Mouse (Mus musculus) MEL (cell line): Measurements from ENCODE around the gene Tas1r2. TPM values are rescaled to one million over a fixed set of nuclear protein-coding genes. Genes with fewer than 3 reads are reported as not detected.

Experiments used
- DNase-seq: peaks from one replicate; pipeline ENCODE4 v3.0.0; 2011; ENCODE audit warnings: low read depth, low spot score
- H3K27ac ChIP-seq: 2 replicates; pipeline ENCODE4 v1.5.1; 2012; ENCODE audit warnings: low read depth, mild to moderate bottlenecking, control low read depth, low read length, moderate library complexity; ENCODE audit not compliant: control insufficient read depth
- H3K27me3 ChIP-seq, 2 experiments: fragments of 150-350 bp in 1 of 2; sonication (generic) in 1 of 2; 2 replicates each; pipeline ENCODE4 v1.6.1; 2012; ENCODE audit warnings: low read length in 2 of 2, mild to moderate bottlenecking in 2 of 2, improper control_type of control experiment in 1 of 2, moderate library complexity in 1 of 2; ENCODE audit not compliant: insufficient read depth in 2 of 2, control insufficient read depth in 1 of 2
- H3K36me3 ChIP-seq, 2 experiments: 2 replicates each; pipeline ENCODE4 v1.6.1; 2012 to 2014; ENCODE audit warnings: low read length in 2 of 2, improper control_type of control experiment in 1 of 2, inconsistent platforms in 1 of 2, mild to moderate bottlenecking in 1 of 2; ENCODE audit not compliant: insufficient read depth in 2 of 2, control insufficient read depth in 1 of 2
- H3K4me1 ChIP-seq, 2 experiments: fragments of 150-350 bp in 1 of 2; sonication (generic) in 1 of 2; 2 replicates each; pipeline ENCODE4 v1.6.1; 2012; ENCODE audit warnings: low read length in 2 of 2, improper control_type of control experiment in 1 of 2, mild to moderate bottlenecking in 1 of 2; ENCODE audit not compliant: insufficient read depth in 2 of 2, control insufficient read depth in 1 of 2
- H3K4me3 ChIP-seq, 2 experiments: fragments of 150-350 bp in 1 of 2; sonication (generic) in 1 of 2; 2 replicates each; pipeline ENCODE4 v1.5.1; 2012; ENCODE audit warnings: low read depth in 2 of 2, low read length in 2 of 2, mild to moderate bottlenecking in 2 of 2, moderate library complexity in 2 of 2, control low read depth in 1 of 2, improper control_type of control experiment in 1 of 2; ENCODE audit not compliant: control insufficient read depth in 1 of 2, insufficient read depth in 1 of 2
- H3K79me2 ChIP-seq: 2 replicates; pipeline ENCODE4 v1.6.1; 2012; ENCODE audit warnings: mild to moderate bottlenecking, low read length, moderate library complexity; ENCODE audit not compliant: control insufficient read depth, poor library complexity, insufficient read depth
- H3K9ac ChIP-seq: 2 replicates; pipeline ENCODE4 v1.6.1; 2012; ENCODE audit warnings: low read depth, mild to moderate bottlenecking, control low read depth, low read length, moderate library complexity; ENCODE audit not compliant: control insufficient read depth, poor library complexity, severe bottlenecking
- H3K9me3 ChIP-seq: fragments of 150-350 bp; sonication (generic); replicated peaks from 2 replicates; pipeline ENCODE4 v1.6.1; 2012; ENCODE audit warnings: mild to moderate bottlenecking, low read length, improper control_type of control experiment, moderate library complexity; ENCODE audit not compliant: insufficient read depth
- BHLHE40 ChIP-seq: IDR thresholded peaks from 2 replicates; pipeline ENCODE4 v1.6.1; 2012; ENCODE audit warnings: low read depth, mild to moderate bottlenecking, inconsistent platforms, low read length, improper control_type of control experiment, borderline replicate concordance
- CTCF ChIP-seq, 3 experiments: IDR thresholded peaks in 2 of 3; conservative IDR thresholded peaks in 1 of 3; 2 replicates each; pipeline ENCODE4 v1.5.1; 2011 to 2012; ENCODE audit warnings: low read length in 3 of 3, low read depth in 2 of 3, mild to moderate bottlenecking in 2 of 3, improper control_type of control experiment in 1 of 3, inconsistent platforms in 1 of 3, mixed read lengths in 1 of 3, moderate library complexity in 1 of 3; ENCODE audit not compliant: control insufficient read depth in 1 of 3, insufficient read depth in 1 of 3, poor library complexity in 1 of 3, severe bottlenecking in 1 of 3
- GABPA ChIP-seq: IDR thresholded peaks from 2 replicates; pipeline ENCODE4 v1.6.1; 2012; ENCODE audit warnings: low read depth, mild to moderate bottlenecking, inconsistent platforms, low read length, improper control_type of control experiment, moderate library complexity
- MAFK ChIP-seq: IDR thresholded peaks from 2 replicates; pipeline ENCODE4 v1.6.1; 2011; ENCODE audit warnings: low read depth, mild to moderate bottlenecking, low read length, improper control_type of control experiment, borderline replicate concordance
- MAX ChIP-seq: IDR thresholded peaks from 2 replicates; pipeline ENCODE4 v1.6.1; 2011; ENCODE audit warnings: low read length, improper control_type of control experiment
- MXI1 ChIP-seq: IDR thresholded peaks from 2 replicates; pipeline ENCODE4 v1.6.1; 2011; ENCODE audit warnings: mild to moderate bottlenecking, low read depth, low read length, improper control_type of control experiment
- MYC ChIP-seq: IDR thresholded peaks from 2 replicates; pipeline ENCODE4 v1.6.1; 2011; ENCODE audit warnings: low read depth, mild to moderate bottlenecking, low read length, improper control_type of control experiment, moderate library complexity
- NRF1 ChIP-seq: IDR thresholded peaks from 2 replicates; pipeline ENCODE4 v1.6.1; 2014; ENCODE audit warnings: low read depth, mild to moderate bottlenecking, inconsistent platforms, low read length, improper control_type of control experiment, moderate library complexity; ENCODE audit not compliant: poor library complexity, insufficient read depth, severe bottlenecking
- POLR2A ChIP-seq, 2 experiments: IDR thresholded peaks; 2 replicates each; pipeline ENCODE4 v1.6.1; 2011 to 2012; ENCODE audit warnings: low read length in 2 of 2, mild to moderate bottlenecking in 2 of 2, control low read depth in 1 of 2, improper control_type of control experiment in 1 of 2, low read depth in 1 of 2, moderate library complexity in 1 of 2; ENCODE audit not compliant: control insufficient read depth in 1 of 2, insufficient read depth in 1 of 2, poor library complexity in 1 of 2
- POLR2AphosphoS5 ChIP-seq: IDR thresholded peaks from 2 replicates; pipeline ENCODE4 v1.6.1; 2012; ENCODE audit warnings: low read depth, borderline replicate concordance, mild to moderate bottlenecking, inconsistent platforms, low read length, moderate library complexity, mixed read lengths
- RAD21 ChIP-seq: IDR thresholded peaks from 2 replicates; pipeline ENCODE4 v1.6.1; 2011; ENCODE audit warnings: mild to moderate bottlenecking, low read depth, low read length, improper control_type of control experiment
- RCOR1 ChIP-seq: IDR thresholded peaks from 2 replicates; pipeline ENCODE4 v1.6.1; 2012; ENCODE audit warnings: low read depth, mild to moderate bottlenecking, inconsistent platforms, low read length, improper control_type of control experiment
- SMC3 ChIP-seq: IDR thresholded peaks from 2 replicates; pipeline ENCODE4 v1.6.1; 2011; ENCODE audit warnings: low read depth, low read length, improper control_type of control experiment
- TAL1 ChIP-seq: IDR thresholded peaks from 2 replicates; pipeline ENCODE4 v1.6.1; 2012; ENCODE audit warnings: mild to moderate bottlenecking, inconsistent platforms, low read length, moderate library complexity, mixed read lengths
- UBTF ChIP-seq: IDR thresholded peaks from 2 replicates; pipeline ENCODE4 v1.6.1; 2012; ENCODE audit warnings: low read depth, mild to moderate bottlenecking, inconsistent platforms, low read length, improper control_type of control experiment, moderate library complexity, borderline replicate concordance; ENCODE audit not compliant: insufficient read depth
- USF1 ChIP-seq: IDR thresholded peaks from 2 replicates; pipeline ENCODE4 v1.6.1; 2014; ENCODE audit warnings: low read depth, mild to moderate bottlenecking, inconsistent platforms, low read length, improper control_type of control experiment, moderate library complexity
- ZC3H11A ChIP-seq: IDR thresholded peaks from 2 replicates; pipeline ENCODE4 v1.6.1; 2012; ENCODE audit warnings: low read depth, mild to moderate bottlenecking, inconsistent platforms, low read length, improper control_type of control experiment
- ZKSCAN1 ChIP-seq: IDR thresholded peaks from 2 replicates; pipeline ENCODE4 v1.6.1; 2012; ENCODE audit warnings: low read depth, mild to moderate bottlenecking, inconsistent platforms, low read length, improper control_type of control experiment, moderate library complexity
- ZMIZ1 ChIP-seq: IDR thresholded peaks from 2 replicates; pipeline ENCODE4 v1.6.1; 2012; ENCODE audit warnings: low read depth, mild to moderate bottlenecking, inconsistent platforms, low read length, improper control_type of control experiment, moderate library complexity
- ZNF384 ChIP-seq: IDR thresholded peaks from 2 replicates; pipeline ENCODE4 v1.6.1; 2012; ENCODE audit warnings: low read depth, mild to moderate bottlenecking, inconsistent platforms, low read length, improper control_type of control experiment
- polyA plus RNA-seq, 2 experiments: library from polyadenylated mRNA; stranded (reverse) in 1 of 2; unstranded in 1 of 2; fragments of >175 nt in 1 of 2; fragments of >200 nt in 1 of 2; gene quantifications; 2 replicates each; pipeline versions ENCODE4 v1.2.1 to v1.2.4; 2012; ENCODE audit warnings: low replicate concordance in 2 of 2, low read depth in 1 of 2; ENCODE audit not compliant: insufficient read length in 2 of 2, insufficient read depth in 1 of 2, missing spikeins in 1 of 2
- total RNA-seq: library from RNA; depleted of rRNA; stranded (reverse); fragments of 300-350 nt; gene quantifications from 2 replicates; pipeline ENCODE4 v1.2.3, GENCODE M21; 2012

Tas1r2 gene
- total and polyA plus RNA-seq, 3 experiments = not detected

DNA sequence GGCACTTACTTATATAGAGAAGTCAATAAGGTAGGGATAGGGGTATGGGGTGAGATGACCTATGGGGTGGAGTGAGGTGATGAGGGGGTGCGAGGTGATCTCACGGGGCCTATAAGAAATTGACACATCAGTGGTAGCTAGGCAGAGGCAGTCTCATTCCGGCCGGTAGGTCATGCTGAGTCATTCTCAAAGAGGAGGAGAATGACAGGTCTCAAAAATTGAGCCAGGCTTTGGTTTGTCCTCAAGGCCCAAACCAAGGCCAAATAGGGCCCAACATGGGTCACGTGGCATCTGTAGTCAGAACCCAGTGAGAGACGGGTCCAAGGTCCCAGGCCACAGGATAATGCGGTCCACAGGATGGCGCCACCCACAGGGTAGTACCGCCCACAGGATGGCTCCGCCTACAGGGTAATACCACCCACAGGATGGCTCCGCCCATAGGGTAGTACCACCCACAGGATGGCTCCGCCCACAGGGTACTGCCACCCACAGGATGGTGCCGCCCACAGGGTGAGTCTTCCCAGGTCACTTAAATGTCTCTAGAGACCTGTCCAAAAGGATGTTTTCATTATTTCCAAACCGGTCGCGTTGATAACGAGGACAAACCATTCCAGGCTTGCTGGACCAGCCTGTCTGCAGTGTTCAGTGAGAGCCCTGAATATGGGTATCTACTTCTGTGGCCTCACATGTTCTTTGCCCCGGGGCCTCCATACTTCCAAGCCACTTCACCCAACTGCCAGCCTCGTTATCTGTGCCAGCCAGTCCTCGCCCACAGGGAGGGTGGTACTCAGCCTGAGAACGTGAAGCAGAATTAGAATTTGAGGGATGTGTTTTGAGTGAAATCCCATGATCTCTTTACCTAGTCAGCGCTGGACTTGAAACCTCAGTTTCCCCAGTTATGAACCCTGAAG, 30.6 kb downstream of the Tas1r2 start:
- no peak for TF ChIP-seq MXI1
- no peak for TF ChIP-seq ZKSCAN1
- TF ChIP-seq ZMIZ1 = no peak
- no peak for TF ChIP-seq MAX
- no peak for TF ChIP-seq POLR2AphosphoS5
- no peak for TF ChIP-seq CTCF (IDR thresholded peaks at IDR 0.05 in 2 of 3, conservative IDR thresholded peaks at IDR 0.05 in 1 of 3; ENCODE audit: control insufficient read depth in 1 of 3, insufficient read depth in 1 of 3, low read depth in 2 of 3, low read length in 3 of 3, poor library complexity in 1 of 3, severe bottlenecking in 1 of 3)
- no peak for TF ChIP-seq TAL1
- TF ChIP-seq ZC3H11A = no peak
- TF ChIP-seq MYC = no peak
- TF ChIP-seq NRF1 = no peak
- TF ChIP-seq GABPA = no peak
- no peak for TF ChIP-seq UBTF
- no peak for TF ChIP-seq RAD21
- no peak for TF ChIP-seq ZNF384
- TF ChIP-seq USF1 = no peak
- TF ChIP-seq POLR2A (IDR thresholded peaks at IDR 0.05; ENCODE audit: control insufficient read depth in 1 of 2, insufficient read depth in 1 of 2, low read depth in 1 of 2, low read length in 2 of 2, poor library complexity in 1 of 2) = no peak
- TF ChIP-seq SMC3 = no peak
- Histone ChIP-seq H3K4me3 (no peak overlapping the region), H3K36me3 (no peaks in the 10 kb centered on the region), H3K27ac (no peak overlapping the region), H3K4me1 (no peaks in the 10 kb centered on the region), H3K9me3 (no peaks in the 10 kb centered on the region), H3K27me3 (no peaks in the 10 kb centered on the region), H3K79me2 (no peaks in the 10 kb centered on the region), H3K9ac (no peak overlapping the region)
- DNase-seq = no peak

DNA sequence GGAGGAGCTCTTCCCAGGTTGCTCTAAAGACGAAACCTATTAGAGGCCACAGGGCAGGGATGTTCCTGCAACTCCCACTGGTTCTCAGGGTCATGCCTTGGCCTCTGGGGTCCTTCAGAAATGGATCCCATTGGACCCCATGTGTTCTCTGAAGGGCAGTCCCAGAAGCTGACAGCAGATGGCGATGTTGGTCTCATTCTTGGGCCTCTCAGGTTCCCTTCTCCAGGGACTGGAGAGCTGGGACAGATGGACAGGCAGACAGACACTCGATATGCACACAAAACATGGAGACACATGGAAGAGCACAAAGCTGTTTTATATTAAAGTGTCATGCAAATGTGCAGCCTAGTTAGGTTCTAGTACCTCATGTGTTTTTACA, 31.3 kb downstream of the Tas1r2 start:
- Histone ChIP-seq H3K27ac (no peak overlapping the region), H3K36me3 (no peaks in the 10 kb centered on the region), H3K79me2 (no peaks in the 10 kb centered on the region)
- peak; percentile 10 for DNase-seq
- peak; percentile 11; the same call in 1 of the 2 replicates for TF ChIP-seq RAD21
- peak; percentile 23 to 45 (median 32) for TF ChIP-seq CTCF (IDR thresholded peaks at IDR 0.05 in 2 of 3, conservative IDR thresholded peaks at IDR 0.05 in 1 of 3; ENCODE audit: control insufficient read depth in 1 of 3, insufficient read depth in 1 of 3, low read depth in 2 of 3, low read length in 3 of 3, poor library complexity in 1 of 3, severe bottlenecking in 1 of 3)
- TF ChIP-seq MAFK = no peak
- no peak for TF ChIP-seq NRF1
- no peak for TF ChIP-seq RCOR1
- TF ChIP-seq SMC3 = peak; percentile 25; the same call in 1 of the 2 replicates
- TF ChIP-seq BHLHE40 = no peak
- TF ChIP-seq, all 39 proteins: peak for 3
- H3K27me3 ChIP-seq = no peaks in the 10 kb centered on the region
- no peak overlapping the region for H3K9ac ChIP-seq
- H3K4me3 ChIP-seq = no peak overlapping the region
- H3K4me1 ChIP-seq = no peaks in the 10 kb centered on the region
- H3K9me3 ChIP-seq = no peaks in the 10 kb centered on the region
